ENCODE assay signal across 9 mouse cellular contexts in the genomic region with DNA sequence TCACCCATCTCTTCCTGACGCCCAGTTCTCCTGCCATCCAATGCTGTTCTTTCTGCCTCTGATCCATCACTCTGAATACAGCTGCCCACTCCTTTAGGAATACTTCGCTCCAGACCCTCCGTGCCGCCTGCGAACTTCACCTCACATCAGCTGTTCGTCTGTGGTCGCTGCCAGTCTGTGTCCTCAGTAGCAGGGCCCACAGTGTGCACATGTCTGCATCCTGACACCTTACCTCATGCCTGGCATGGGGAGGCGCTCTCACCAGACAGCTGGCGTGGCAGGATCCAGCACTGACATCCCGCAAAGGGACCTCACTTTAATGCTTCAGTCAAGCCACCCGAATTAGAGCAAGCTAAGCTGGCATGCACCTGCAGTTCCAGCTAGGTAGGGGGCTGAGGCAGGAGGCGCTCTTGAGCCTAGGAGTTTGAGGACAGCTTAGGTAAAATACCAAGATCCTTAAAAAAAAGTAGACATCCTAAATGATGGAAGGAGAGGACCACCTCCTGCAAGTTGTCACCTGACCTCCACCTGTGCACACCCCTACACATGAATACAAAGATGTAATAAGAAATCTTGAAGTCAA. TPM values are rescaled to one million over a fixed set of nuclear protein-coding genes. Genes with fewer than 3 reads are reported as not detected.
DNase-seq lines count a peak whose midpoint lies in the region; ATAC-seq and TF ChIP-seq lines count a peak whose summit lies in the region.
"Had no signal": no experiment of that assay in that cellular context is flagged by ENCODE, and none has a peak within 500 bp of the region (broad histone marks: within the 10 kb centered on the region; RNA-seq: fewer than 3 reads in every experiment).

No protein-coding gene starts in this region.

- no peak overlapping the region for H3K4me2 ChIP-seq in embryonic facial prominence, embryonic 14.5 days (ENCODE audit: low read depth, low read length)
- H3K4me2 ChIP-seq: hindbrain, embryonic 12.5 days had no signal

- no peak for ATAC-seq in embryonic facial prominence, embryonic 14.5 days (ENCODE audit: low read depth)

- no peak overlapping the region for H3K4me3 ChIP-seq in layer of hippocampus, adult 2 months
- H3K4me3 ChIP-seq in ES-E14 (ENCODE audit: insufficient read depth in 1 of 2, low read depth in 1 of 2, low read length in 2 of 2, poor library complexity in 1 of 2, severe bottlenecking in 1 of 2) = no peak overlapping the region
- no peak overlapping the region for H3K4me3 ChIP-seq in embryonic facial prominence, embryonic 14.5 days (ENCODE audit: low read depth, low read length)
- no peak overlapping the region for H3K4me3 ChIP-seq in small intestine, adult 2 months (ENCODE audit: low read depth, low read length)
- H3K4me3 ChIP-seq: hindbrain, embryonic 12.5 days had no signal

- no peak overlapping the region for H3K9ac ChIP-seq in ES-E14 (ENCODE audit: insufficient read depth, low read depth, low read length, poor library complexity, severe bottlenecking)
- no peak overlapping the region for H3K9ac ChIP-seq in embryonic facial prominence, embryonic 14.5 days (ENCODE audit: low read depth, low read length)
- H3K9ac ChIP-seq: hindbrain, embryonic 12.5 days had no signal

- no peak for DNase-seq in layer of hippocampus, adult 2 months (ENCODE audit: low spot score in 2 of 2)
- DNase-seq in layer of hippocampus, adult 11-12 months (ENCODE audit: low spot score) = no peak
- peak; percentile 52 for DNase-seq in ES-E14 (ENCODE audit: low read depth, low spot score)
- DNase-seq in embryonic facial prominence, embryonic 14.5 days (ENCODE audit: low spot score) = peak; percentile 31
- no peak for DNase-seq in adrenal gland, postnatal 25 days
- DNase-seq in layer of hippocampus, adult 18-20 months (ENCODE audit: low spot score in 2 of 2) = no peak
- DNase-seq: left cerebral cortex, postnatal 4 days had no signal

- H3K27me3 ChIP-seq in embryonic facial prominence, embryonic 14.5 days (replicated peaks; ENCODE audit: control insufficient read depth, insufficient read depth, low read length) = no peaks in the 10 kb centered on the region
- no peaks in the 10 kb centered on the region; the same call in 1 of the 2 replicates for H3K27me3 ChIP-seq in small intestine, adult 2 months (ENCODE audit: control insufficient read depth, insufficient read depth, low read length)

- no peaks in the 10 kb centered on the region for H3K36me3 ChIP-seq in ES-E14 (ENCODE audit: control insufficient read depth, insufficient read depth, low read length, poor library complexity, severe bottlenecking)
- H3K36me3 ChIP-seq in embryonic facial prominence, embryonic 14.5 days (ENCODE audit: control insufficient read depth, insufficient read depth, low read length) = no peaks in the 10 kb centered on the region
- no peaks in the 10 kb centered on the region for H3K36me3 ChIP-seq in small intestine, adult 2 months (ENCODE audit: control insufficient read depth, insufficient read depth, low read length)
- H3K36me3 ChIP-seq: hindbrain, embryonic 12.5 days had no signal

- no peaks in the 10 kb centered on the region for H3K9me3 ChIP-seq in ES-E14 (ENCODE audit: control insufficient read depth, insufficient read depth, low read depth, low read length)
- no peaks in the 10 kb centered on the region for H3K9me3 ChIP-seq in embryonic facial prominence, embryonic 14.5 days (ENCODE audit: control insufficient read depth, low read length)
- H3K9me3 ChIP-seq: hindbrain, embryonic 12.5 days had no signal

- peak; percentile 55 for TF ChIP-seq CTCF in layer of hippocampus, adult 2 months (conservative IDR thresholded peaks at IDR 0.05)
- TF ChIP-seq CTCF in small intestine, adult 2 months (IDR thresholded peaks at IDR 0.05; ENCODE audit: extremely low read depth, insufficient read length, insufficient replicate concordance, low read depth, low read length) = 0 out of 2 replicates have a peak, but pooled peaks have one; percentile 14

- TF ChIP-seq POLR2A in small intestine, adult 2 months (IDR thresholded peaks at IDR 0.05; ENCODE audit: low read depth, low read length) = no peak

- in situ Hi-C loops in ES-E14 (cut with MboI; ENCODE audit: low sequenced_read_pairs in 2 of 2, unreplicated experiment in 2 of 2) = no loop called here

- H3K4me1 ChIP-seq in ES-E14 (ENCODE audit: control insufficient read depth in 2 of 2, insufficient read depth in 2 of 2, low read length in 2 of 2, poor library complexity in 1 of 2) = peaks cover 0 to 3% of the 10 kb centered on the region in 2 experiments; a peak in 1 of 4 replicates
- H3K4me1 ChIP-seq in embryonic facial prominence, embryonic 14.5 days (ENCODE audit: control insufficient read depth, insufficient read depth, low read length) = peaks cover 8% of the 10 kb centered on the region; the same call in 1 of the 2 replicates
- H3K4me1 ChIP-seq in small intestine, adult 2 months (ENCODE audit: control insufficient read depth, insufficient read depth, insufficient read length, low read length) = no peaks in the 10 kb centered on the region

- H3K27ac ChIP-seq in layer of hippocampus, adult 2 months = no peak overlapping the region
- H3K27ac ChIP-seq in ES-E14 (ENCODE audit: insufficient read depth, low read depth, low read length, poor library complexity, severe bottlenecking) = no peak overlapping the region
- no peak overlapping the region for H3K27ac ChIP-seq in embryonic facial prominence, embryonic 14.5 days (replicated peaks; ENCODE audit: low read depth, low read length)
- no peak overlapping the region for H3K27ac ChIP-seq in small intestine, adult 2 months (ENCODE audit: insufficient read depth, low read depth, low read length)
- H3K27ac ChIP-seq: hindbrain, embryonic 12.5 days had no signal

- WGBS in embryonic facial prominence, embryonic 14.5 days = 73% methylated on average over 12 of the region's 12 CpGs
- 67% methylated on average over 12 of the region's 12 CpGs for WGBS in small intestine, adult 2 months

TF ChIP-seq in ES-E14, 5 proteins besides CTCF, POLR2A, EP300 and RAD21:
- TF ChIP-seq ZNF384 (IDR thresholded peaks at IDR 0.05; ENCODE audit: low read depth, low read length) (no peak), ZC3H11A (IDR thresholded peaks at IDR 0.05; ENCODE audit: borderline replicate concordance, low read depth, low read length) (no peak), CHD2 (IDR thresholded peaks at IDR 0.05; ENCODE audit: low read depth, low read length) (no peak), MAFK (IDR thresholded peaks at IDR 0.05; ENCODE audit: insufficient read depth, low read depth, low read length) (no peak), HCFC1 (IDR thresholded peaks at IDR 0.05; ENCODE audit: borderline replicate concordance, insufficient read depth, low read length) (no peak)

RNA-seq across cellular contexts. Expression of a gene that starts 44.4 kb away (rescaled TPM):
- 1 to 10 TPM; 4.5 to 5.6 TPM for total RNA-seq in layer of hippocampus, adult 2 months (2021)
- total RNA-seq in ES-E14 (2012; rRNA removed) = 0.36 and 0.42 TPM in 2 replicates
- polyA plus RNA-seq in embryonic facial prominence, embryonic 14.5 days (2014; fragmentation: Nextera tagmentation; extraction: Ambion mirVana) = 2.5 and 3.2 TPM in 2 replicates
- polyA plus RNA-seq in small intestine, adult 2 months (2012; rRNA removed) = 0.25 and 0.27 TPM in 2 replicates
- 1.3 and 1.6 TPM in 2 replicates for total RNA-seq in adrenal gland, postnatal 25 days (2021)
- 1 to 10 TPM; 4.6 to 6.0 TPM for total RNA-seq in layer of hippocampus, adult 18-20 months (2021)

RNA-seq across cellular contexts. Expression of a gene that starts 47.3 kb away (rescaled TPM):
- total RNA-seq in layer of hippocampus, adult 2 months (2021) = 10 to 100 TPM; 67.4 to 70.2 TPM
- 8.0 and 13.7 TPM in 2 replicates for total RNA-seq in ES-E14 (2012; rRNA removed)
- 19.1 and 19.7 TPM in 2 replicates for polyA plus RNA-seq in embryonic facial prominence, embryonic 14.5 days (2014; fragmentation: Nextera tagmentation; extraction: Ambion mirVana)
- 2.1 and 2.8 TPM in 2 replicates for polyA plus RNA-seq in small intestine, adult 2 months (2012; rRNA removed)
- total RNA-seq in adrenal gland, postnatal 25 days (2021) = 13.7 and 15.4 TPM in 2 replicates
- 10 to 100 TPM; 66.1 to 66.3 TPM for total RNA-seq in layer of hippocampus, adult 18-20 months (2021)

Comparison
In these comparisons a context has a peak if more than half of its experiments do, and no peak if none do; other contexts are left out.
1. DNase-seq: peak in ES-E14 (single experiment) and embryonic facial prominence, embryonic 14.5 days (single experiment); none in layer of hippocampus, adult 2 months (0 of 2), layer of hippocampus, adult 11-12 months (single experiment), adrenal gland, postnatal 25 days (single experiment) and layer of hippocampus, adult 18-20 months (0 of 2).